8 mouse cellular contexts compared by ENCODE assay signal in genomic region chr17:24251320-24252069, GRCm38 (mm10). TPM values are rescaled to one million over a fixed set of nuclear protein-coding genes. Genes with fewer than 3 reads are reported as not detected.
DNase-seq lines count a peak whose midpoint lies in the region; ATAC-seq and TF ChIP-seq lines count a peak whose summit lies in the region.

Ccnf (minus strand) TSS chr17:24251484.

- ATAC-seq in forebrain, embryonic 15.5 days (replicated peaks) = peak; percentile 100
- peak; percentile 99 for ATAC-seq in neutrophil, adult 5-6 weeks (ENCODE audit: extremely low read depth, insufficient number of reproducible peaks, low FRiP score, poor library complexity, severe bottlenecking)

- WGBS in forebrain, embryonic 15.5 days = under 1% methylated on average over 48 of the region's 48 CpGs
- under 1% methylated on average over 48 of the region's 48 CpGs for WGBS in lung, adult 2 months

- H3K36me3 ChIP-seq in ES-E14 (ENCODE audit: control insufficient read depth, insufficient read depth, low read length, poor library complexity, severe bottlenecking) = peaks cover 13% of the 10 kb centered on the region
- H3K36me3 ChIP-seq in forebrain, embryonic 15.5 days = peaks cover 14% of the 10 kb centered on the region

- DNase-seq in ES-E14 (ENCODE audit: low read depth, low spot score) = peak; percentile 98
- peak; percentile 97 for DNase-seq in cerebellum, adult 11-12 months
- DNase-seq in heart, postnatal 25 days (ENCODE audit: low spot score) = peak; percentile 96
- DNase-seq in layer of hippocampus, adult 18-20 months (ENCODE audit: low spot score in 2 of 2) = peak; percentile 96 to 97
- DNase-seq in lung, adult 2 months = peak; percentile 95
- peak; percentile 97 to 98 for DNase-seq in thymus, adult 18-20 months

- H3K27me3 ChIP-seq in forebrain, embryonic 15.5 days = no peaks in the 10 kb centered on the region

- peak within 1 kb of the TSS; percentile 61 for H3K4me2 ChIP-seq in forebrain, embryonic 15.5 days (replicated peaks)

- peaks cover 0 to 2% of the 10 kb centered on the region in 2 experiments; a peak in 1 of 4 replicates for H3K4me1 ChIP-seq in ES-E14 (ENCODE audit: control insufficient read depth in 2 of 2, insufficient read depth in 2 of 2, low read length in 2 of 2, poor library complexity in 1 of 2)
- peaks cover 18% of the 10 kb centered on the region for H3K4me1 ChIP-seq in forebrain, embryonic 15.5 days
- peaks cover 3% of the 10 kb centered on the region for H3K4me1 ChIP-seq in lung, adult 2 months (ENCODE audit: control insufficient read depth, insufficient read depth, low read length)

- intact Hi-C loops in heart, postnatal 25 days (cut with DNase I) = loop anchor here (5.0 kb wide), 1 partner anchor 79 kb away; no protein-coding TSS in a partner anchor

- TF ChIP-seq POLR2A in lung, adult 2 months (IDR thresholded peaks at IDR 0.05; ENCODE audit: borderline replicate concordance, extremely low read depth, low read depth, low read length) = 0 out of 2 replicates have a peak, but pooled peaks have one; percentile 16

- no peak for TF ChIP-seq CTCF in lung, adult 2 months (IDR thresholded peaks at IDR 0.05; ENCODE audit: insufficient read depth, low read length)

- H3K9ac ChIP-seq in ES-E14 (ENCODE audit: insufficient read depth, low read depth, low read length, poor library complexity, severe bottlenecking) = peak within 1 kb of the TSS; percentile 95
- peak within 1 kb of the TSS; percentile 66 for H3K9ac ChIP-seq in forebrain, embryonic 15.5 days (replicated peaks)

- peak within 1 kb of the TSS; percentile 90 to 96 for H3K4me3 ChIP-seq in ES-E14 (ENCODE audit: insufficient read depth in 1 of 2, low read depth in 1 of 2, low read length in 2 of 2, poor library complexity in 1 of 2, severe bottlenecking in 1 of 2)
- H3K4me3 ChIP-seq in forebrain, embryonic 15.5 days = peak within 1 kb of the TSS; percentile 66
- peak within 1 kb of the TSS; percentile 84 for H3K4me3 ChIP-seq in lung, adult 2 months (replicated peaks; ENCODE audit: extremely low read depth, low read depth, low read length)

- H3K9me3 ChIP-seq in ES-E14 (ENCODE audit: control insufficient read depth, insufficient read depth, low read depth, low read length) = no peaks in the 10 kb centered on the region
- H3K9me3 ChIP-seq in forebrain, embryonic 15.5 days = no peaks in the 10 kb centered on the region

- peak within 1 kb of the TSS; percentile 98 for H3K27ac ChIP-seq in ES-E14 (ENCODE audit: insufficient read depth, low read depth, low read length, poor library complexity, severe bottlenecking)
- H3K27ac ChIP-seq in forebrain, embryonic 15.5 days (replicated peaks) = peak within 1 kb of the TSS; percentile 81

- in situ Hi-C loops in ES-E14 (cut with MboI; ENCODE audit: low sequenced_read_pairs in 2 of 2, unreplicated experiment in 2 of 2) = no loop called here

TF ChIP-seq in ES-E14, 5 proteins besides CTCF, POLR2A, EP300 and RAD21:
- no peak; the same call in 1 of the 2 replicates for TF ChIP-seq HCFC1 (IDR thresholded peaks at IDR 0.05; ENCODE audit: borderline replicate concordance, insufficient read depth, low read length)
- TF ChIP-seq ZNF384 (IDR thresholded peaks at IDR 0.05; ENCODE audit: low read depth, low read length) = no peak
- TF ChIP-seq CHD2 (IDR thresholded peaks at IDR 0.05; ENCODE audit: low read depth, low read length) = peak; percentile 66; the same call in 1 of the 2 replicates
TF ChIP-seq in ES-E14: peak in this region for 1.

RNA-seq across cellular contexts. Expression of gene Ccnf, which starts in this region (rescaled TPM):
- total RNA-seq in ES-E14 (2012; rRNA removed) = 143 and 239 TPM in 2 replicates
- 30.1 and 32.7 TPM in 2 replicates for polyA plus RNA-seq in forebrain, embryonic 15.5 days (2015; fragmentation: Nextera tagmentation; extraction: Ambion mirVana)
- 1 to 10 TPM; 1.1 to 1.2 TPM for total RNA-seq in heart, postnatal 25 days (2021)
- 1 to 10 TPM; 4.8 to 5.0 TPM for total RNA-seq in layer of hippocampus, adult 18-20 months (2021)
- polyA plus RNA-seq in lung, adult 2 months (2012; rRNA removed) = 1.3 and 2.9 TPM in 2 replicates
- 2.5 and 3.0 TPM in 2 replicates for total RNA-seq in neutrophil, adult 5-6 weeks (2017)

Comparison
In these comparisons a context has a peak if more than half of its experiments do, and no peak if none do; other contexts are left out.
1. Peak in every context shown above with its lines: DNase-seq, ATAC-seq, H3K4me3 ChIP-seq and H3K27ac ChIP-seq.
2. RNA of gene Ccnf (total RNA-seq): 143 to 239 TPM in ES-E14; 4.8 to 5.0 TPM in layer of hippocampus, adult 18-20 months, 2.5 to 3.0 TPM in neutrophil, adult 5-6 weeks and 1.1 to 1.2 TPM in heart, postnatal 25 days; every median in the first group is over 10 times any median in the second.